Mouse (Mus musculus) right cerebral cortex, postnatal 25 days (tissue): ENCODE measurements at regions not wholly inside any gene's neighbourhood (a gene's known extent, or its start where the extent isn't known, plus 50 kb on each side); places are given as distances from the start of the nearest gene placed in this dataset.
A peak's percentile ranks its signal among the peaks of the same experiment; 100 is the strongest.

ENCODE experiments used
- DNase-seq: peaks from one replicate; pipeline ENCODE4 v3.0.0; 2022

- no peak for DNase-seq
Measured at GRCm38 (mm10) chr8:26358711-26359136, 239.4 kb downstream of the Gm45692 start.

DNA sequence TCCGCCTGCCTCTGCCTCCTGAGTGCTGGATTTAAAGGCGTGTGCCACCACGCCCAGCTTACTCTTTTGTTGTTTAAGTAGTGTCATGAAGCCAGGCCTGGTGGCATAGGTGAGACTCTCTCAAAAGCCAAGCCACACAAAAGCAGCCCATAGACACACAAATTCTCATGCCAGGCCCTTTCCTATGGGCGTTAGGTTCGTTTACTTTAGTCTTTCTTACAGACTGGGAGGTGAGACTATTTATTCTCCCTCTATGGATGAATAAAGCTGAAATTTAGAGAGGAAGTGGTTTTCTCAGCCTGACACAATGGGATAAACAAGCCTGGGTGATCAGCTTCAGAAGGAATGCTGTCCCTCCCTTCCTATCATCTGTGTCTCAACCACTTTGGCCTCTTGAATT lies 243.0 kb downstream of the Gm45692 start:
- DNase-seq: no peak

- DNase-seq: no peak
Measured at GRCm38 (mm10) chr8:26363616-26364015, 244.3 kb downstream of the Gm45692 start.

DNA sequence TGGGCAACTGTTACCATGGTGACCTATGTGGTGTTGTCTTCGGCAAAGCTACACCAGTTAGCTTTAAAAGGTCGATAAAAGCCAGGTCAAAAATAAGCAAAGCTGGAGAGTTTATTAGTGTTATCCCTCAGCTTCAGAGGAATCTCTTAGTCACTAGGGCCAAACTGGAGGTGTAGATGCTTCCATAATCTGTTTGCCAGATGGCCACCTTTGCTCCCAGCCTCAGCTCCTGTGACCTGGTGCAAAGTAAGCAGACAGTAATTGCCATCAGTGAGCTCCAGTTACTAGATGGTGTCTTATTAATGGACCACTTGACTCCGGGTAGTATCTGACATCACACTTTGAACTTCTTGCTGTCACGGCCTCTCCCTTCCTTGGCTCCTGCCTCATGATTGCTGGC lies 245.3 kb downstream of the Gm45692 start:
- no peak for DNase-seq

DNA sequence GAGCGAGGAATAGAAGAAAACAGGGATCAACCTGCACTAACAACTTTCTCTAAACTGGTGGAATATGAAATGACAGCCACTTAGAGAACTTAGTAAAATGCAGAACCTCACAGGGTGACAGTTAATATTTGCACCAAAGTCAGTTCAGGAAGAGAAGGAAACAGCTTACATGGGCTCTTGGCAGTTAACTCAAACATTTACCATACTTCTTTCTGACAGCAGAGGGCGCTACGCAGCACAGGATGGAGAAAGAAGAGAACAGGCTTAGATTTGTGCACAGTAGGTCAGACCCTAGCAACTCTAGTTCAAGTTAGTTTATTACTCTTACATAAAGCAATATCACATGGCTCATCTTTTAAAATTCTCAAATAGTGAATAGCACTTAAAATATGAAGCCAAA lies 261.3 kb downstream of the Gm45692 start:
- peak; percentile 32 for DNase-seq

DNA sequence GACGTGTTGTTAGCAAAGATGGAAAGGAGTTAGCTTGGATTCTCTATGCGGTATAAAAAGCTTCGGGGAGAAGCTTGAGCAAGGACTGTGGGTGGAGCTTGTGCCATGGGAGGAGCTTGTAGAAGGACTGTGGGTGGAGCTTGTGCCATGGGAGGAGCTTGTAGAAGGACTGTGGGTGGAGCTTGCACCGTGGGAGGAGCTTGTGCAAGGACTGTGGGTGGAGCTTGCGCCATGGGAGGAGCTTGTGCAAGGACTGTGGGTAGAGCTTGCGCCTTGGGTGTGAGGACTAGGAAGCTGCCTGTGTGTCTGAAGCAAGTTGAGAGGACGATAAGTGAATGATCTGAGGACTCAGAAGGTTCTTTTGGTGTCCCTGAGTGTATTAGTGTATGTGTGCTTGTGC lies 263.1 kb downstream of the Gm45692 start:
- no peak for DNase-seq

- DNase-seq: no peak
Measured at GRCm38 (mm10) chr8:26383886-26384285, 264.6 kb downstream of the Gm45692 start.

- DNase-seq: no peak
Measured at GRCm38 (mm10) chr8:26384305-26384993, 265.1 kb downstream of the Gm45692 start.

DNA sequence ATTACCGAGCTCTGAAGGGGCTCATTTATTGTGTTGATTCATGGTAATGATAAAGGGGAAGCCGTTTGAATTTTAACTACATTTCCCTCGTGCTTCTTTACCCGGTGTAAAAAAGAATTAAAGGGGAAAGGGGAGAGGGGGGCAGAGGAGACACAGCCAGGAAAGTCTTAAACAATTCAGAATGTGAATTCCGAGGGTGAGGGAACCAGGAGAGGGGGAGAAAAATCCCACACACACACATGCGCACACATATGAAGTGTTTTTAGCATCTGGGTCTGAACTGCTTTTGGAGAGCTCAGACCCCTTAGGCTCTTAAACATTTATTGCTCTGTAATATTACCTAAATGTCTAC lies 265.6 kb downstream of the Gm45692 start:
- no peak for DNase-seq

DNA sequence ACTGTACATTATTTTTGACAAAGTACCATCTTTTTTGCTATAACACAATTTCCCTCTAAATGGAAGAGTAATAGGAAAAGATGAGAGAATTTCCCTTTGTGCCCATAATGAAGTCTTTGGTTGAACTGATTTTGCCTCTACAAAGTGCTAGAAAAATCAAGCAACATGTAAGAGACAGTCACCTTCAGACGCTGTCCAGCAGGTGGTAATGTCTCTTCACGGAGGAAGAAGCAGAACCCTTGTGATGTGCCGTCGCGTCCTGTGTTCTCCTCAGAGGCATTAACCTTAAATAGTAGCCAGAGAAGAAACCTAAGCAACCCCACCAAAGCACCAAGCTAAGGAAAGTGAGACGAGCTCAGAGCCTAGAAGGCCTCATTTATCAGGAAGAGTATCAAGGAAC lies 275.7 kb downstream of the Gm45692 start:
- DNase-seq: no peak

DNA sequence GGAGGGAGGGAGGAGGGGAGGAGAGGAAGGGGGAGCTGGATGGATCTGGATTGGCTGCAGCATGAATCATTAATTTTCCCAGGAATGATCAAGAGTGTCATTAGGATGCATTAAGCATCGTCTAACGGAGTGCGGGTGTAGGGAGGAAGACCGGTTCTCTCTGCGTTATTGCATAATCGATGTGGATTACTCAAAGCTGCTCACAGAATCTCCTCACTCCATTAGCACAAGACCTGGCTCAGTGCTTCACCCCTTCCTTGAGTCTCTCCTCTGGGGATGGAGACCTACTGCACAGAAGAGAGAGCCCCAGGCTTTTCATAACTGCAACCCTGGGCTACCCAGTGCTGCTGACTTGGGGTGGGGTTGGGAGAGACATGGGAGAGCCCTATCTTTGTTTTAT lies 300.7 kb downstream of the Gm45692 start:
- DNase-seq: no peak

DNA sequence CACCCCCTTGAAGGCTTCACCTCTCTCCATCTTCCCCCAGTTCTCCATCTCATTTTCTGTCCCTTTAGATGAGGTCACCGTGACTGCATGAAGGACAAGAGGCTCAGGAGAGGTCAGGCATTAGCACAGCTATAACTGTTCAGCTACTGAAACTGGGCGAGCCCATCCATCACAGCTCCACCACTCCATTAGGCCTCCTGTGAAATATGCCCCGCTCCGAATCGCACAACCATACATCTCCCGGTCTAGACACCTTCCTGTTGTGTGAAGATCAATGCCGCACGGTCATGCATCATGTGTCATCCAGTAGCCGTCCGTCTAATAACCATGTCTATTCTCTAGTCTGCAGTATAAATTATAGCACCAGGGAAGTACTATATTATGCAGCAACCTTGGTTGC lies 301.2 kb downstream of the Gm45692 start:
- DNase-seq: no peak

DNA sequence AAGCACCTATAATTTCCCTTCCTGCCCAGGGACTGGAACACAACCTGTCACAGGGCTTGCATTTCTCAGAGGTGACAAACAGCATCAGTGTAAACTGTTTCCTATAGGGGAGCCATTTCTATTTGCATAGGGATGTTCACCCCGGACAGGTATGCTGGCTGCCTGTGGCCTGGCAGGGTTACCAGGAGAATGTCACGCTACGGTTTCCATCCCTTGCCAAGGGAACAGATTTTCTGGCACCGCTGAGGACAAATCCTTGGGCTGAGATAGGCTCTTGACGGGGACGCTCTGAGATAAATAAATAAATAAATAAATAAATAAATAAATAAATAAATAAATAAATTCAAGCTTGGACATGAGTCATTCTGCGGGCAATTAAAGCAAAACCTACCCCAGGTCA lies 308.0 kb downstream of the Gm45692 start:
- no peak for DNase-seq

- no peak for DNase-seq
Measured at GRCm38 (mm10) chr8:26429751-26430327, 310.5 kb downstream of the Gm45692 start.

GRCm38 (mm10) chr8:26432161-26432919 lies 313.0 kb downstream of the Gm45692 start:
- no peak for DNase-seq

DNA sequence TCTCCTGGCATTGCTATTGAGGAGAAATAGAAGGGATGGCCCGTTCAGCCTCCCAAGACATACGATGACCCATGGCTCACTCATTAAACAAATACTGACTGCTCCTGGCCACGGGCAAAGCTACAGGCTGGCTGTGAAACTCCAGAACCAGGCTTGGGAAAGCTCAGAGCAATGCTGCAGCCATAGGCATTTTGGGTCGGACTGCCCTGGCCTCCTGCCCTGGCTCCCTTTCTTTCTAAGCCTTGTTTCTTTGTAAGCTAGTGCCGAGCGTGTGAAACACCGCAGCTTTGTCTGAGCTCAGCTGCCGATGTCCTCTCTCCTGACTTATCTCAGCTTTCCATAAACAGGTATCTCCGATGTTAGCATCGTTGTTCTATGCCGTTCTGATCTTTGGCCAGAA lies 316.9 kb downstream of the Gm45692 start:
- DNase-seq: no peak

GRCm38 (mm10) chr8:26437571-26437970 lies 318.2 kb downstream of the Gm45692 start:
- no peak for DNase-seq

DNA sequence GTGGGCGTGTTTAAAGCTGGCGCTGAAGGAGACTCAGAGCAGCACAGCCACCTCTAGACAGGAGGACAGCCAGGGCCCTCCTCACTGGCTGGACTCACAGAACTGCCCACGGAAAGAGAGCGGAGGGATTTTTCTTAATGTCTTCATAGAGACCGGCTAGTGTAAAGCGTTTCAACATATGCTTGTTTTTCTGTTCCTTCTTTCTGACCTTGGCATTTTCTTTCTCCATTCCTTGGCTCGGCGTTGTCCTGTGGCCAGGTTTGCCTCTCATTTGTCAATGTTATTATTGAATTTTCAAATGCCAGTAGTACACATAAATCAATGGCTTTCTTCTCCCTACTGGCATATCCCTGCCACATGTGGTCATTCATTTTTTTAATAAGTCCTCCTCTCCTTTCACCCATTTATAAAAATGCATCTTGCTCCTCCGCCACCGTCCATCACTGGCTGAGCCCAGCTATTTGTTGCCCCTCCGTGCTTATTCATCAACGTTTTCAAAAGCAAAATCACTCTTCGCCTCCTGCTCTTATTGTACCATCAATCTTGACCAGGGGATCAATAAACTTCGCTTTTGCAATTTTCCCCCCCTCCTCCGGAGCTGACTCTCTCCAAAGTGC lies 319.0 kb downstream of the Gm45692 start:
- DNase-seq: no peak

DNA sequence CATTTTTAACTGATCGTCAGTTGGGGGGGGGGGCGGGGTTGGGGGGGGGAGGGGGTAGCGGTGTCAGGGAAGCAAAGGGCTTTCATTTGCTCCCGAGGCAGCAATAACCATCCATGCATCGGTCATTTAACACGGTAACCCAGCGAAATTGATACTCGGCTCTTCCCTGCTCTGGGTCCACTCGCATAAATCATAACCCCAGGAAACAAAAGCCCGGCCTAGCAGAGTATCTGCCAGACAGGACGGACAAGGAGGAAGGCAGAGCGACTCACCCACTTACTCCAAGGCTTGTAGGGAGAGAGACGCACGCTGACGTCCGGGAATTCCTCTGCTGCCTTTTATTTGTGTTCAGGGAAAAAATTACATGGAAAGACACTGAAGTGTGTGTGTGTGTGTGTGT lies 319.5 kb downstream of the Gm45692 start:
- no peak for DNase-seq

GRCm38 (mm10) chr8:26441268-26442030 lies 322.1 kb downstream of the Gm45692 start:
- no peak for DNase-seq

DNA sequence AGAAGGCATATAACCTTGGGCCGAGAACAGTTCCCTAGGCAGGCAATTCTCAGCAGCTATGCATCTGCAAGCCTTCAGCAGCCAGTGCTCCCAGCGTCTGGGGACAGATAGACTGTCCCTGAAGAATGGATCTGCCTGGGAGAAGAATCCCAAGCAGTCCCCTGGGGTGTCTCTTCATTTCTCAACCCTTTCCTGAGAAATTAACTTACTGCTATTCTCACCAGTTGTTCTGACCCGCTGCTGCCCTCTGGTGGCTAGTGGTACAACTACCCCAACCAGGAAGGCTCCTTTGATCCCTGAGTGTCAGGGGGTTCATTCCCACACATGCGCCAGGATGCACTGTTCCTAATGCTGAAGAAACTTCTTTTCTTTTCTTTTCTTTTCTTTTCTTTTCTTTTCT lies 323.7 kb downstream of the Gm45692 start:
- peak; percentile 48 for DNase-seq

DNA sequence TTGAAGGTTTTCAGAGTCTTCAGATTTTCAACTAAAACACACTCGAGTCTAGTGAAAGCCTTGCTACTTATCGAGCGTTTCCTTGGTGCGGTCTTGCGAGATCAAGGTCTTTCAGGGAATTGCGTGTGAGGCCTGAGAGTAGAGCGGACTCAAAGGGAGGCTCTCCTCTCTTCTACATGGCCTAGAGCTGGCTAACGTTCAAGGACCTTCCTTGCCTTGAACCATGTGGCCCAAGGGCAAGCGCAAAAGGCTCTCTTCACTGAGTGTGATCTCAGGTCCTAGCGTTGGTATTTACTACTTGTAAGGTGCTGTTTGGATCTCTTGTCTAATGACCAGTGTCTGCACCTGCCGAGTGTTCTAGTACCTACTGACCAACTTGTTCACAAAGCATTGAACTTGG lies 324.4 kb downstream of the Gm45692 start:
- DNase-seq: no peak

GRCm38 (mm10) chr8:26445991-26446390 lies 326.7 kb downstream of the Gm45692 start:
- DNase-seq: no peak
